Mouse (Mus musculus): ENCODE measurements around the gene Pprc1.

DNA sequence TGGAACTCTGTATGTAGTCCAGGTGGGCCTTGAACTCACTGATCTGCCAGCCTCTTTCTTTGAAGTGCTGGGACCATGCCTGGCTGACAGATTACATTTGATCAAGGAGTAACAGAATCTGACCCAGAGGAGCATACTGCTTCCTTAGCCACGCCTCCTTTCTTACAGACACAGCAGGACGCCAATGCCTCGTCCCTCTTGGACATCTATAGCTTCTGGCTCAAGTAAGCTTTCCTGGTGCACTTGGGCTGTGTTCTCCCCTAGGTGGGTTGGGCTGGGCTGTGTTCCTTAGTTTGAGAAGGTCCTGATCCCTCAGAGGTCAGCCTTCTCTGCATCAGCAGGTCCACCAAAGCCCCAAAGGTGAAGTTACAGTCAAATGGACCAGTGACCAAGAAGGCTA lies 33.8 kb downstream of the Pprc1 start:
- TF ChIP-seq CTCF (conservative IDR thresholded peaks at IDR 0.05; ENCODE audit: low read length) = no peak
- no peak for TF ChIP-seq POU5F1 (IDR thresholded peaks at IDR 0.05; ENCODE audit: borderline replicate concordance, low read length)
- no peak for TF ChIP-seq NANOG (IDR thresholded peaks at IDR 0.05; ENCODE audit: borderline replicate concordance, low read length)

All from E14TG2a.4 (cell line).